Mouse (Mus musculus): ENCODE results near the gene Lrtm2. TPM values are rescaled to one million over a fixed set of nuclear protein-coding genes. Genes with fewer than 3 reads are reported as not detected.
"Not testable (repeated sequence)": the region's sequence is repeated elsewhere in the genome, so short reads cannot be mapped to it uniquely, and the experiment has no call there.

The Lrtm2 gene
- polyA plus RNA-seq, 1 experiment from 2014 or later: 0.04 TPM

DNA sequence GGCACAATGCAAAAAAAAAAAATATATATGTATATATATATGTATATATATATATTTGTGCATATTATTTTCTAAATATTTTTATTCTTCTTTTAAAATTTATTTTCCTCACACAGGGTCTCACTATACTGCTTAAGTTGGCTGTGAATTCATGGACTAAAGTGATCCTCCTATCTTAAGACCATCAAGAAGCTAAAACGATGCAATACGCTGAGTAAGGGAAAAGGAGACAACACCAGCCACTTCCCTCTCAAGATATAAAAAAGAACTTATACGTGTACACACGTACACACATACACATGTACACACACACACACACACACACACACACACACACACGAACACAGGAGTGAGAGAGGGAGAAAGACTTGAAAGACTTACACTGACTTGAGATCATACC is 33.0 kb upstream of the Lrtm2 start:
- ATAC-seq (ENCODE audit: low read depth): no peak
- Histone ChIP-seq H3K36me3 (ENCODE audit: control insufficient read depth, insufficient read depth, low read length) (peaks cover 22% of the 10 kb centered on the region), H3K27ac (ENCODE audit: low read length) (no peak overlapping the region), H3K4me2 (ENCODE audit: low read depth, low read length) (no peak overlapping the region), H3K4me3 (ENCODE audit: low read length) (no peak overlapping the region), H3K9me3 (ENCODE audit: control insufficient read depth, low read length) (no peaks in the 10 kb centered on the region), H3K27me3 (ENCODE audit: control insufficient read depth, insufficient read depth, low read depth, low read length) (no peaks in the 10 kb centered on the region), H3K9ac (ENCODE audit: low read length) (no peak overlapping the region), H3K4me1 (replicated peaks; ENCODE audit: control insufficient read depth, insufficient read depth, low read length) (no peaks in the 10 kb centered on the region)
- WGBS: 85% methylated on average over 5 of the region's 5 CpGs

DNA sequence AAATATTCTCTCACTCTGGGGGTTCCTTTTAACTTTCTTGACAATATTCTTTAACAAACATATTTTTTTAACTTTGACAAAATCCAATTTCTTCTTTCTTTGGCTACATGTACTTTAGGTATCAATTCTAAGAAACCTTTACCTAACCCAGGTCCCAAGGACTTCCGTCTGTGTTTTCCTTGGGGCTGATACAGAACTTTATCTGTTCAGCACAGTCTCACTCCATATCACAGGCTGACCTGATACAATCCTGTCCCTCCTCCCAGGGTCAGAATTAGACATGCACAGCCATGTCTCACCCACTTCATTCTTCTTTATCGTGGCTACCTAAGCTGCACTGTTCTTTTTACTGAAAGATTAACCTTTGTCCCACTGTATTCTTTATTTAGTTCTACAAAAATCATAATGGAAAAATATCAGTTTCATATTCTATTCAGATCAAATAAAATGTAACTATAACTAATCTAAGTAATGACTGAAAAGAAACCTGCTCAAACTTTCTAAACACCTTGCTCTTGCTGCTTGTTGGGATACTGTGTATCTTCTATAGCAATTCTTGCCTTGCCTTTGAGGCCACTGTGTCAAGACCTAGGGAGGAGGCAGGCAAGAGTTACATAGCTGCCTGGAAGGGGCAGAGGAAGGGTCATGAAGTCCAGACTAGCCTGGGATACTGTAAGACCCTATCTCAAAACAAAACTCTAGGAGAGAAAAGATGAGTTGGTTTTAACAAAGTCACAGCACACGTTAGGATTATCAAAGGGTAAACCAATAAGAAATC is 30.5 kb upstream of the Lrtm2 start:
- ATAC-seq (ENCODE audit: low read depth): no peak
- H3K4me3 ChIP-seq (ENCODE audit: low read length): no peak overlapping the region
- WGBS: 84% methylated on average over 3 of the region's 3 CpGs
- no peak overlapping the region for H3K4me2 ChIP-seq (ENCODE audit: low read depth, low read length)
- H3K27me3 ChIP-seq (ENCODE audit: control insufficient read depth, insufficient read depth, low read depth, low read length): no peaks in the 10 kb centered on the region
- no peaks in the 10 kb centered on the region for H3K9me3 ChIP-seq (ENCODE audit: control insufficient read depth, low read length)
- no peak overlapping the region for H3K27ac ChIP-seq (ENCODE audit: low read length)
- H3K4me1 ChIP-seq (replicated peaks; ENCODE audit: control insufficient read depth, insufficient read depth, low read length): no peaks in the 10 kb centered on the region
- no peak overlapping the region for H3K9ac ChIP-seq (ENCODE audit: low read length)
- H3K36me3 ChIP-seq (ENCODE audit: control insufficient read depth, insufficient read depth, low read length): peaks cover 31% of the 10 kb centered on the region

DNA sequence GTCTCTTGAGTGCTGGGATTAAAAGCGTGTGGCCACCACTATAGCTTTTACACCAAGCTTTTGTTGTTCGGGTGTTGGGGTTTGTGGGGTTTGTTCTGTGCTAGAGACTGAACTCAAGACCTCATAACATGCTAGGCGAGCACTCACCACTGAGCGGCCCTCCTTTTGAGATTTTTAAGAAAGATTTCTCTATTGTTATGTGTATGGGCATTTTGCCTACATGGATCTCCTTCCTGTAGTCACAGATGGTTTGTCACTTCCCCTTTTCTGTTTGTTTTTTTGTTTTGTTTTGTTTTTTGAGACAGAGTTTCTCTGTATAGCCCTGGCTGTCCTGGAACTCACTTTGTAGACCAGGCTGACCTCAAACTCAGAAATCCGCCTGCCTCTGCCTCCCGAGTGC is 29.7 kb upstream of the Lrtm2 start:
- not testable (repeated sequence) for H3K27me3 ChIP-seq (ENCODE audit: control insufficient read depth, insufficient read depth, low read depth, low read length); H3K9ac ChIP-seq (ENCODE audit: low read length); H3K4me1 ChIP-seq (replicated peaks; ENCODE audit: control insufficient read depth, insufficient read depth, low read length); ATAC-seq (ENCODE audit: low read depth); H3K4me3 ChIP-seq (ENCODE audit: low read length); H3K4me2 ChIP-seq (ENCODE audit: low read depth, low read length); H3K27ac ChIP-seq (ENCODE audit: low read length); H3K9me3 ChIP-seq (ENCODE audit: control insufficient read depth, low read length)
- peaks cover 34% of the 10 kb centered on the region for H3K36me3 ChIP-seq (ENCODE audit: control insufficient read depth, insufficient read depth, low read length)
- 85% methylated on average over 6 of the region's 6 CpGs for WGBS

DNA sequence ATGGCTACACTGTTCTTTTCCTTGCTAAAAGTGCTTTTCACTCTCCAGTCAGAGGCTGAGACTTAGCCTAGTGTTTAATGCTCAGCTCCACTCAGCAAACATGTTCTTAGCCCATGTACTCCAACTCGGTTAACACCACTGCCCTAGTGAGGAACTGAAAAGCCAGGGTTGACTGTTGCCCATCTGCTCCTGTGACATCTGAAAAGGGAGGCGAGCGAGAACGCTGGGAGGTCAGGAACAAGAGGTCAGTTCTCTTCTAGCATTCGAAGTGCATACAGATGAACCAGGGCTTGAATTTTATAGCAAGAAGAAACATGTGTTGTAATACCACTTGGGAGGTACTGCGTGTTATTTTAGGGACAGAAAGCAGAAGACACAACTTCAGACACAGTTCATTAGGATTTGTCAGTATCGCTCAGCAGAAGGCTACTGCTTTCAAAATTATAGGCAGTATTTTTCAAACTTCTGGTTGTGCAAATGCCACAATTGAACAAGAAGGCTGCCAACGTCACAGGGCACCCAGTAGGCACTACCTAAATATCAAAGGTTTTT is 27.5 kb upstream of the Lrtm2 start:
- Histone ChIP-seq H3K27me3 (ENCODE audit: control insufficient read depth, insufficient read depth, low read depth, low read length) (no peaks in the 10 kb centered on the region), H3K4me2 (ENCODE audit: low read depth, low read length) (no peak overlapping the region), H3K9ac (ENCODE audit: low read length) (no peak overlapping the region), H3K9me3 (ENCODE audit: control insufficient read depth, low read length) (no peaks in the 10 kb centered on the region), H3K4me3 (ENCODE audit: low read length) (no peak overlapping the region), H3K4me1 (replicated peaks; ENCODE audit: control insufficient read depth, insufficient read depth, low read length) (no peaks in the 10 kb centered on the region), H3K27ac (ENCODE audit: low read length) (no peak overlapping the region), H3K36me3 (ENCODE audit: control insufficient read depth, insufficient read depth, low read length) (peaks cover 38% of the 10 kb centered on the region)
- 93% methylated on average over 8 of the region's 8 CpGs for WGBS
- ATAC-seq (ENCODE audit: low read depth): no peak

DNA sequence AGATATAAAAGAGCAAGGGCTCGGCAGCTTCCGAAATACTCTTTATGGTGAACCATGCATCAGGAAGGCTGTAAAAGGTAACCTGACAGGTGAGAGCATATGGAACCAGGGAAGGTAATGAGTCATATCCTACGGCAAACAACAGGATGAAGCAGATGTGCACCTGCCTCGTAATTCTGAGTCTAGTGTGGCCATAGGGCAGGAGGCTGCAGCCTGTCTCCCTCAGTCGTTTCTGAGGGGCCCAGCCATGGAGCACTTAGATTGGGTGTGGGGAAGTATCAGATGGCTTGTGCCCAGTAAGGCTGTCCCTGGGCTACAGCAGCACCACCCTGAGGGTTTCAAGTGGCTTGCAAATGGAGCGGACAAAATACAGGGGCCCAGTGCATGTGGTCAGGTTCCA is 21.9 kb upstream of the Lrtm2 start:
- Histone ChIP-seq H3K9ac (ENCODE audit: low read length) (no peak overlapping the region), H3K36me3 (ENCODE audit: control insufficient read depth, insufficient read depth, low read length) (peaks cover 23% of the 10 kb centered on the region), H3K4me2 (ENCODE audit: low read depth, low read length) (no peak overlapping the region), H3K9me3 (ENCODE audit: control insufficient read depth, low read length) (no peaks in the 10 kb centered on the region), H3K4me1 (replicated peaks; ENCODE audit: control insufficient read depth, insufficient read depth, low read length) (no peaks in the 10 kb centered on the region), H3K27ac (ENCODE audit: low read length) (no peak overlapping the region), H3K27me3 (ENCODE audit: control insufficient read depth, insufficient read depth, low read depth, low read length) (no peaks in the 10 kb centered on the region), H3K4me3 (ENCODE audit: low read length) (no peak overlapping the region)
- WGBS: 80% methylated on average over 6 of the region's 6 CpGs
- no peak for ATAC-seq (ENCODE audit: low read depth)

DNA sequence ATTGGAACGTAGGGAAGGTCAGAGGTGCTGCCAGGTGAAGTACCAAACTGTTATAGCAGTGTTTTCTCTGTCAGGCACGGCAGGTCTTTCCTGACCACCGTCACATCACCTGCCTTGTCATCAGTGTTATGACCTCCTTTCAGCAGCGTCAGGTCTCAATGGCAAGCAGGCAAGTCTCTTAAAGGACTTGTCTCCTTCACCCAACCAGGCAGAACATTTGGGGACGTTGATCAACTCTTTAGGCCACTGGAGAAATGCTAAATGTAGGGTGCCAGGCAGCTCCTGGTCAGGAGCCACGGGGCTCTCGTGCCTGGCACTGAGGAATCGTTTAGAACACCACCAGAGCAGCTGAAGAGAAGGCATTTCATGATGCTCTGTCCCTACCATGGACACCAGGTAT is 21.1 kb upstream of the Lrtm2 start:
- WGBS: 72% methylated on average over 8 of the region's 8 CpGs

DNA sequence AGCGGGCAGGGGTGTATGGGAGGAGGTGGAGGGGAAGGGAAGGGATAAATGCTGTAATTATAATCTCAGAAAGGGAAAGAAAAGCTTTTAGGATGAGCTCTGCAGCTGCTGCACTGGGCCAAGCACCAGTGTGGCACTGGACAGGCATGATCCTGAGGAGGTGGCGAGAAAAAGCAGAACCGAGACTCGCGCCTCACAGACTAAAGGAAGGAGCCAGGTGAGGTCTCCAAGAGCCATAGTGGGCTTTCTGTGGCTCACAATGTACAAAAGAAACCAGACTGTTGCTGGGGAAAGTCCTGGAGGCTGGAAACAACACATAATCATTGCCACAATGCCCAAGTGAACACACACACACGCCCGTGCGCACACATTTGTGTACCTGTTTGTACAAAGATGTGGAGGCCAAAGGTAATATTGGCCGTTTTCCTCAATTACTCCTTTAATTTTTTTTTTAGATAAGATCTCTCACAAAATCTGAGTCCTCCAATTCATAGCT is 20.2 kb upstream of the Lrtm2 start:
- 87% methylated on average over 9 of the region's 9 CpGs for WGBS
- Histone ChIP-seq H3K36me3 (ENCODE audit: control insufficient read depth, insufficient read depth, low read length) (peaks cover 14% of the 10 kb centered on the region), H3K9me3 (ENCODE audit: control insufficient read depth, low read length) (no peaks in the 10 kb centered on the region), H3K27ac (ENCODE audit: low read length) (no peak overlapping the region), H3K27me3 (ENCODE audit: control insufficient read depth, insufficient read depth, low read depth, low read length) (no peaks in the 10 kb centered on the region), H3K4me2 (ENCODE audit: low read depth, low read length) (no peak overlapping the region), H3K4me3 (ENCODE audit: low read length) (no peak overlapping the region), H3K9ac (ENCODE audit: low read length) (no peak overlapping the region), H3K4me1 (replicated peaks; ENCODE audit: control insufficient read depth, insufficient read depth, low read length) (no peaks in the 10 kb centered on the region)
- no peak for ATAC-seq (ENCODE audit: low read depth)

More for the DNA sequence above, 21.1 kb upstream of the Lrtm2 start:
- H3K27me3 ChIP-seq (ENCODE audit: control insufficient read depth, insufficient read depth, low read depth, low read length): no peaks in the 10 kb centered on the region
- ATAC-seq (ENCODE audit: low read depth): no peak
- no peaks in the 10 kb centered on the region for H3K4me1 ChIP-seq (replicated peaks; ENCODE audit: control insufficient read depth, insufficient read depth, low read length)
- H3K27ac ChIP-seq (ENCODE audit: low read length): no peak overlapping the region
- H3K4me2 ChIP-seq (ENCODE audit: low read depth, low read length): no peak overlapping the region
- H3K4me3 ChIP-seq (ENCODE audit: low read length): no peak overlapping the region
- no peak overlapping the region for H3K9ac ChIP-seq (ENCODE audit: low read length)
- H3K9me3 ChIP-seq (ENCODE audit: control insufficient read depth, low read length): no peaks in the 10 kb centered on the region
- H3K36me3 ChIP-seq (ENCODE audit: control insufficient read depth, insufficient read depth, low read length): peaks cover 19% of the 10 kb centered on the region

DNA sequence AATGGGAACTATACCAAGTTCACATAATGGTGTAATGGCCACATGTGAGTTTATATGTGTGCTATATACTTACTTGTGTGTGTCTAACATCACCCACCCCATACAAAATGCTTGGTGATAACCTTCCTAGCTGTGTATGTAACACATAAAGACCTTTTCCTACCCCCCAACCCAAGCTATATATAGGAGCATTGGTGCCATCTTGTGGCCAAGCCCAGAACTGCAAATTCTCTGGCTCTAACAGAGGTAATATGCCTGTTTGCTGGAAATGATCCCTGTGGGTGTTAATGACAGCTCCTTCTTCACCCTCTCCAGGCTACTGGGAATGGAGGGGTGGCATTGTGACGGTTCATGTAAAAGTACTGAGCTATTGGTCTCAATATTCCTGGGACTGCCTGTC is 17.7 kb upstream of the Lrtm2 start:
- no peak overlapping the region for H3K4me3 ChIP-seq (ENCODE audit: low read length)
- no peaks in the 10 kb centered on the region for H3K4me1 ChIP-seq (replicated peaks; ENCODE audit: control insufficient read depth, insufficient read depth, low read length)
- 0% methylated on average over 1 of the region's 1 CpGs for WGBS
- ATAC-seq (ENCODE audit: low read depth): peak; percentile 47; the same call in 1 of the 2 replicates
- H3K36me3 ChIP-seq (ENCODE audit: control insufficient read depth, insufficient read depth, low read length): peaks cover 1% of the 10 kb centered on the region
- H3K27me3 ChIP-seq (ENCODE audit: control insufficient read depth, insufficient read depth, low read depth, low read length): no peaks in the 10 kb centered on the region
- no peak overlapping the region for H3K27ac ChIP-seq (ENCODE audit: low read length)
- H3K9me3 ChIP-seq (ENCODE audit: control insufficient read depth, low read length): no peaks in the 10 kb centered on the region
- no peak overlapping the region for H3K4me2 ChIP-seq (ENCODE audit: low read depth, low read length)
- no peak overlapping the region for H3K9ac ChIP-seq (ENCODE audit: low read length)

DNA sequence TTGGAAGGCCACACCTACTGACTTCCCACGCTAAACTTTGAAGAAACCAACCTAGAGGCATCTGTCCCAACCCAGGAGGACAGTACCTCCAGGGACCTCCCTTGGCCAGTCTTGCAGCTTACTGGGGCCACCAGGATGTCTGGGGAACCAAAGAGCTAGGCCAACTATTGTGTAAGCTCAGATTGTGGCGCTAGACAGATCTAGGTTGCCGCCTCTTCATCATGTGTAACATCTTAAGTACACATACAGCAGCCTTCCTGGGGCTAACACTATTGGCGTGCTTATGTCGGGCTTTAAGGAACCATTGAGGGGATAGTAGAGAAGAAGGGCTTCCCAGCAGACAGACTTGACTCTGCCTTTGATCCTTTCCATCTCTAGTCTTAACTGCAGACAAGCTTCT is 17.2 kb upstream of the Lrtm2 start:
- H3K9ac ChIP-seq (ENCODE audit: low read length): no peak overlapping the region
- no peak overlapping the region for H3K4me2 ChIP-seq (ENCODE audit: low read depth, low read length)
- H3K9me3 ChIP-seq (ENCODE audit: control insufficient read depth, low read length): no peaks in the 10 kb centered on the region
- no peak overlapping the region for H3K27ac ChIP-seq (ENCODE audit: low read length)
- WGBS: 52% methylated on average over 5 of the region's 5 CpGs
- H3K4me3 ChIP-seq (ENCODE audit: low read length): no peak overlapping the region
- peak; percentile 8; the same call in 1 of the 2 replicates for ATAC-seq (ENCODE audit: low read depth)
- no peaks in the 10 kb centered on the region for H3K36me3 ChIP-seq (ENCODE audit: control insufficient read depth, insufficient read depth, low read length)
- no peaks in the 10 kb centered on the region for H3K27me3 ChIP-seq (ENCODE audit: control insufficient read depth, insufficient read depth, low read depth, low read length)
- no peaks in the 10 kb centered on the region for H3K4me1 ChIP-seq (replicated peaks; ENCODE audit: control insufficient read depth, insufficient read depth, low read length)
